Mouse (Mus musculus) gastrocnemius, postnatal 14 days (tissue): ENCODE results near the gene Mblac1. TPM values are rescaled to one million over a fixed set of nuclear protein-coding genes. Genes with fewer than 3 reads are reported as not detected.

Experiments used
- DNase-seq: peaks from one replicate; pipeline ENCODE4 v3.0.0; 2021; ENCODE audit warnings: mixed read lengths
- intact Hi-C: fragments of 180-260 bp; cut with DNase I; formaldehyde crosslinking; loops from one replicate; pipeline ENCODE4 v1.15.1; 2025; ENCODE audit warnings: low total_unique reads
- long read RNA-seq, 2 experiments: library from polyadenylated mRNA; stranded (forward); transcript quantifications; one replicate each; pipeline ENCODE4 v2.0.0; 2021
- total RNA-seq, 2 experiments: library from RNA; stranded (reverse); gene quantifications; 2 replicates each; pipeline ENCODE4 v1.2.3; 2021

Gene Mblac1
- 1 to 10 TPM; 2.6 to 2.9 TPM for total RNA-seq
- long read RNA-seq, experiment 1, partial matches to known transcripts: 0 of 4 reads
- long read RNA-seq, experiment 1, other reads (novel, unspliced or antisense): 0 of 4 reads
- long read RNA-seq, experiment 2, transcript Mblac1-201 (1 exons, 1,308 nt): major isoform, 5 of 5 reads
- long read RNA-seq, experiment 2, partial matches to known transcripts: 0 of 5 reads
- long read RNA-seq, experiment 2, other reads (novel, unspliced or antisense): 0 of 5 reads

- intact Hi-C loops: no loop called here
- peak; percentile 77 for DNase-seq
Observed at GRCm38 (mm10) chr5:138193771-138194727, at the start of gene Mblac1. Gene Mblac1, plus strand, starts transcription at chr5:138194314.

- no peak for DNase-seq
- intact Hi-C loops: no loop called here
Observed at GRCm38 (mm10) chr5:138154390-138154789, 39.7 kb upstream of the Mblac1 start.

- peak; percentile 81 for DNase-seq
- intact Hi-C loops: no loop called here
Observed at GRCm38 (mm10) chr5:138155443-138155976, 38.6 kb upstream of the Mblac1 start, which contains the start of gene Zfp113. Gene Zfp113, minus strand, starts transcription at chr5:138155744.

DNA sequence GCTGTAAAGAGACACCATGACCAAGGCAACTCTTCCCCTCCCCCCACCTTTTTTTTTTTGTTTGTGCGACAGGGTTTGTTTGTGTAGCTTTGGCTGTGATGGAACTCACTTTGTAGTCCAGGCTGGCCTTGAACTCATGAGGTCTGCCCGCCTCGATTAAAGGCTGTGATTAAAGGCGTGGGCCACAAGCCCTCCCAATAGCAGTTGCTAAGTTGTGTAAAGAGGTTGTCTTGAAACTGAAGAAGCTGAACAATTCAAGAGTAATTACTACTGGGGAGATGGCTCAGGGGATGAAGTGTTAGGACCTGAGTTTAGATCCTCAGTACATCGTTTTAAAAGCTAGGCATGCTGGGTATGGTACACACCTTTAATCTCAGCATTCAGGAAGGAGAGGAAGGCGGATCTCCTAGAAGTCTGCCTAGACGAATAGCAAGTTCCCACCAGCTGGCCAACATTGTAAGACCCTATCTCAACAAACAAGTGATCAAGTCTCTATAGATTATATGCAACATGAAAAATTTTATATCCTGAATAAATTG, 33.8 kb upstream of the Mblac1 start:
- no peak for DNase-seq
- intact Hi-C loops: no loop called here

- intact Hi-C loops: no loop called here
- DNase-seq: peak; percentile 96
Observed at GRCm38 (mm10) chr5:138160842-138161665, 33.1 kb upstream of the Mblac1 start, which contains the start of gene Cops6. Gene Cops6, plus strand, starts transcription at chr5:138161071.

DNA sequence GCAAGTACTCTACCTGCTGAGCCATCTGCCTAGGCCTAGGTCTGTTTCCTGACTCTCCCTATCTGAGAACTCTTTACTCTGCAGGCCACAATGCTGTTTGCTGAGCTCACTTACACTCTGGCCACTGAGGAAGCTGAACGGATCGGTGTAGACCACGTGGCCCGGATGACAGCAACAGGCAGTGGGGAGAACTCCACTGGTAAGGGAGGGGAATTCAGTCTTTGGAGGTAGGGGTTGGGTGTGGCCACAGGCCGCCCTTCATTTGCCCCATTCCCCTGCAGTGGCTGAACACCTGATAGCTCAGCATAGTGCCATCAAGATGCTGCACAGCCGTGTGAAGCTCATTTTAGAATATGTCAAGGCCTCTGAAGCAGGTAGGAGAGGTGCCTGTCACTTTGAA, 31.1 kb upstream of the Mblac1 start:
- intact Hi-C loops: no loop called here
- no peak for DNase-seq

GRCm38 (mm10) chr5:138163610-138164009, 30.5 kb upstream of the Mblac1 start:
- no peak for DNase-seq
- intact Hi-C loops: no loop called here

GRCm38 (mm10) chr5:138165594-138165993, 28.5 kb upstream of the Mblac1 start:
- no peak for DNase-seq
- intact Hi-C loops: no loop called here

GRCm38 (mm10) chr5:138170936-138171561, 23.1 kb upstream of the Mblac1 start:
- peak; percentile 97 for DNase-seq
- intact Hi-C loops: no loop called here

DNA sequence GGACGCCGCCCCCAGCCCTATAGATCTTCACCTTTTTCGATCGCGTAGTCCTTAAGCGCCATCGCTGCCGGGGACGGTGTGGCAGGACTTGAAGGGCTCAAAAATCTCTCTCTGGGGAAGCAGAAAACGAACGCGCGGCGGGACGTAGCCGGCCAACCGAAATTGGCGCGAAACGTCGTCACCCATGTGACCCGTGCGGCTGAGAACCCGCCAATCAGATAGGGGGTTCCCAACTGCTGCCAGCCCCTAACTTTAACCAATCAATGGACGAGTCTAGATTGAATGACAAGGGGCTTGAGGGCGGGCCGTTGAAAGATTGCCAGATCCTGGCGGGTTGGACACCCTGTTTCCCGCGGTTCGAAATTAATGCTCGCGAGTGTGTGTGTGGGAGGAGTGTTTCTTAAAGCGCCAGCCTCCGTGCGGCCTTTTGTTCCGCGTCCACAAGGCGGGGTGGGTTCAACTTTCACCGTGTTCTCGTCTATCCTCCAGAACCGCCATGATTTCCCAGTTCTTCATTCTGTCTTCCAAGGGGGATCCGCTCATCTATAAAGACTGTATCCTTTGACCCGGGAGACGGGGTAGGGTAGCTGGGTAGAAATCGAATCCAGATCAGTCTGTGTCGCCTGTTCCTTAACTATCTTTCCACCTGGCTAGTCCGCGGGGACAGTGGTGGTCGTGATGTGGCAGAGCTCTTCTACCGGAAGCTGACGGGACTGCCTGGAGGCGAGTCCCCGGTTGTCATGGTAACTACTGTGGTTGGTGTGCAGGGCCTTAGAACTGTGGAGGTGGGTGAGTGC, 22.2 kb upstream of the Mblac1 start, which contains the start of the genes Ap4m1 and Mcm7:
Gene Ap4m1 (plus strand): TSS at position 308 of the 797 bp plus-strand sequence.
Gene Mcm7 (minus strand): TSS at position 728 of the 797 bp plus-strand sequence.
- peak; percentile 98 for DNase-seq
- intact Hi-C loops: no loop called here

DNA sequence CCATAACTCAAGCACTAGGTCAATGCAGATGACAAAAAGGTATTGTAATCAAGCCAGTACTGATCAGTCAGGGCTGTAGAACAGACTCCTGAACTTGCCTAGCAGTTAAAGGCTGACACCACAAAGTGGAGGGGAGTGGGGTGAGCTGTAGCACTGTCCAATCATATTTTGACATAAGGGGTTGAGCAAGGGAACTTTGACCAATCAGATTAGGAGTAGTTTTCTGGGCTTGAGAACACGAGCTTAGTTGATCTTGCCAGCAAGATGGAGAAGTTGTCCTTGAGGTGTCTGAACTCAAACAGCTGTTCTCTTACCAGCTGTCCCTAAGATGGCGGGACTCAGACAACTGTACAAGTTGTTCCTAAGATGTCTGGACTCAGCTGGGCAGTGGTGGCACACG, 20.9 kb upstream of the Mblac1 start:
- intact Hi-C loops: no loop called here
- no peak for DNase-seq

- intact Hi-C loops: no loop called here
- DNase-seq: peak; percentile 80
Observed at GRCm38 (mm10) chr5:138186950-138187638, 7.0 kb upstream of the Mblac1 start, which contains the start of the genes Taf6 and Cnpy4. Gene Taf6, minus strand, starts transcription at chr5:138187451. Gene Cnpy4, plus strand, starts transcription at chr5:138187485.

DNA sequence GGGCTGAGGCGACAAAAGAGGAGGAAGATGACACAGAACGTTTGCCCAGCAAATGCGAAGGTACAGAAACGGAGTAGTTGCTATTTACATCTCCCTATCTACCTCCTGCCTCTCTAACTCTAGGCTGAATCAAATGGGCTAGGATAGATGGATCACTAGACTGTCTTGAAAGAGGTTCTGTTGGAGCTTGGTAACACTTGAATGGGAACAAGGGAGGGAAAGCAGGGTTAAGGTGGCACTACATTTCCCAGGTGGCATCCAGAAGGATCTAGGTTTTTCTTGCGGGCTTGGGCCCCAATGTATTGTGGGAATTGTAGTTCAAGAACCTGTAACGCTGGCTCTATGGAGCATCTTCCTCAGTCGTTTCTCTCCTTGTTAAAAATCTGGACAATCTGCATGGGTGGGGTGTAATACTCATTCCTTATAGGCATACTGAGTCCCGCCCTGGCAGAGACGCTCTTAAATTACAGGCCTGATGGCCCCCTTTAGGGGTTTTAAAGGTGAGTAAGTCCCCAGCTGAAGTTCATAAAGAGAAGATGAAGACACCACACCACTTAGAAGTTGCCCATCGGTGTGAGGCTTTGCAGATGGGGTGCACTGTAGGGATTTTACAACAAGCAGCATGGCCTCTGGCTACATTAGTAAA, 6.3 kb upstream of the Mblac1 start:
- intact Hi-C loops: no loop called here
- peak; percentile 55 for DNase-seq

GRCm38 (mm10) chr5:138194755-138195345, 736 bp downstream of the Mblac1 start:
- intact Hi-C loops: no loop called here
- peak; percentile 19 for DNase-seq

DNA sequence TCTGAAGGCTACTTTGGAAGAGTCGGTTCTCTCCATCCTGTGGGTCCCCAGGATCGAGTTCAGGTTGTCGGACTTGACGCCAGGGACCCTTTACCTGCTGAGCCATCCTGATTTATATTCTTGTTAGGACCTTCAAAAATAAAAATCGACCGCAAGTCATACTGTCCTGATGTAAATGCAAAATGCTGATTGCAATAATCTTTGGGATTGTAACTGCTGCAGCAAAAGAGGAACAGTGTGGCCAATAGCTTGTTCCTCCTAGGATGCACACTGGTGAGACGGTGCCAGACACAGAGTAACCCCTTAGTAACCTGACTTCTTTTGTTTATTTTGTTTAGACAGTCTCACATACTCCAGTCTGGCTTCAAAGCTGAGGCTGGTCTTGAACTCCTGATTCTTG, 1.3 kb downstream of the Mblac1 start:
- DNase-seq: no peak
- intact Hi-C loops: no loop called here

DNA sequence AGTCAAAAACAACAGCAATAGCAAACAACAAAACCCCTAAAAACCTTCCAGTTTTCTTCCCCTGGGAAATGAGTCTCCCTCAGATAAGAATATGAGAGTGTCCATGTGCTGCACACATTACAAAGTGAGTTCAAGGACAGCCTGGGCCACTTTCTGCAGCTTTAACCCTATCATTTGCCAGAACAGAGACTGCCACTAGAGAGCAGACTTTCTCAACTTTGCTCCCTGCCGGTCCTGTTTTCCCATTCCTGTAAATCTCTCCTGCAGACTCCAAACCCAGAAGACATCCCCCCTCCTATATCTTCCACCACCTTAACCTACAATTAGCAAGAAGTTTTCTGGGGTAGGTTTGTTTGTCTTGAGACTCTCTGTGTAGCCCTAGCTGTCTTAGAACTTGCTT, 5.5 kb downstream of the Mblac1 start:
- intact Hi-C loops: no loop called here
- no peak for DNase-seq
